Mouse (Mus musculus) lung, postnatal 0 days (tissue): ENCODE measurements around the gene Pnpla2. TPM values are rescaled to one million over a fixed set of nuclear protein-coding genes. Genes with fewer than 3 reads are reported as not detected.
A peak's percentile ranks its signal among the peaks of the same experiment; 100 is the strongest.
"Not testable (repeated sequence)": the region's sequence is repeated elsewhere in the genome, so short reads cannot be mapped to it uniquely, and the experiment has no call there.

Source experiments
- ATAC-seq: fragments of 200-750 bp; cut with Nextera tagmentation; 2 replicates; pipeline ENCODE4 v1.8.0; 2017; ENCODE audit warnings: moderate library complexity
- DNase-seq: peaks from one replicate; pipeline ENCODE4 v3.0.0-alpha.2; 2016; ENCODE audit warnings: low spot score
- H3K27ac ChIP-seq: fragments of 300-500 bp; sonication (generic); 2 replicates; pipeline ENCODE4 v1.5.1; 2014; ENCODE audit warnings: antibody characterized with exemption, mild to moderate bottlenecking, low read length, mixed read lengths
- H3K27me3 ChIP-seq: fragments of 300-500 bp; sonication (generic); replicated peaks from 2 replicates; pipeline ENCODE4 v1.6.1; 2014; ENCODE audit warnings: low read length, mixed read lengths; ENCODE audit not compliant: insufficient read depth
- H3K36me3 ChIP-seq: fragments of 300-500 bp; sonication (generic); 2 replicates; pipeline ENCODE4 v1.6.1; 2014; ENCODE audit warnings: low read length, mixed read lengths; ENCODE audit not compliant: insufficient read depth
- H3K4me1 ChIP-seq: fragments of 300-500 bp; sonication (generic); 2 replicates; pipeline ENCODE4 v1.6.1; 2014; ENCODE audit warnings: antibody characterized with exemption, low read depth, low read length, mixed read lengths; ENCODE audit not compliant: insufficient read depth
- H3K4me2 ChIP-seq: fragments of 300-500 bp; sonication (generic); replicated peaks from 2 replicates; pipeline ENCODE4 v1.6.1; 2014; ENCODE audit warnings: low read depth, mild to moderate bottlenecking, low read length, moderate library complexity, mixed read lengths
- H3K4me3 ChIP-seq: fragments of 300-500 bp; sonication (generic); 2 replicates; pipeline ENCODE4 v1.5.1; 2014; ENCODE audit warnings: low read depth, low read length
- H3K9ac ChIP-seq: fragments of 300-500 bp; sonication (generic); replicated peaks from 2 replicates; pipeline ENCODE4 v1.6.1; 2014; ENCODE audit warnings: low read depth, mild to moderate bottlenecking
- H3K9me3 ChIP-seq: fragments of 300-500 bp; sonication (generic); 2 replicates; pipeline ENCODE4 v1.6.1; 2016; ENCODE audit warnings: low read length, mixed read lengths
- CTCF ChIP-seq: IDR thresholded peaks from 2 replicates; pipeline ENCODE4 v1.5.1; 2016; ENCODE audit warnings: antibody characterized with exemption, mild to moderate bottlenecking
- EP300 ChIP-seq: IDR thresholded peaks from 2 replicates; pipeline ENCODE4 v1.6.1; 2016; ENCODE audit warnings: antibody characterized with exemption, mild to moderate bottlenecking, control low read depth
- WGBS: fragments of 180-500 bp; shearing (Covaris S2); extraction: QIAGEN DNeasy Blood & Tissue Kit; methylation state at CpG from one replicate; pipeline ENCODE4 v1.1.7; 2014; 5-methylcytosine and 5-hydroxymethylcytosine counted together
- polyA plus RNA-seq: library from polyadenylated mRNA; unstranded; fragments of >200 nt; fragmentation: Nextera tagmentation; extraction: Ambion mirVana; gene quantifications from 2 replicates; pipeline ENCODE4 v1.2.1, GENCODE M21; 2015

Pnpla2 gene
- polyA plus RNA-seq = 96.0 and 116 TPM in 2 replicates

GRCm38 (mm10) chr7:141454967-141455551, at the start of gene Pnpla2:
Gene Pnpla2, plus strand, starts transcription at chr7:141455198.
- H3K4me1 ChIP-seq = peaks cover 19% of the 10 kb centered on the region
- ATAC-seq = peak; percentile 88

DNA sequence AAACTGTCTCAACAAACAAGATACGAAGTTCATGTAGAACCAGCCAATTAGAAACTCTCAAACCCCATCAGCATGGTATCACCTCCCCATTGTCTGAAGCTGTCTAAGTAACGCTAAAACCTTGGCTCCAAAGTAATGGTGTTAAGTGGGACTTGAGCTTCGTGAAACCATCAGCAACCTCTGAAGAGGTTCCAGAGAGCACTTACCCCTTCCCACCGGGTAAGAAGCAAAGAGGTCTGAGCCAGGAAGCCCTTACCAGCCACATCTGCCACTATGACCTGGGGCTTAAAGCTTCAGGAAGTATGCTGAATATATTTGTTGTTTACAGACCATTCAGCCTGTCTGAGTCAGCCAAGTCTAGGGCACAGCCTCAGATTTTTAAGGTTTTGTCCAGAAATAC, 49.5 kb upstream of the Pnpla2 start:
- no peaks in the 10 kb centered on the region for H3K9me3 ChIP-seq
- H3K27ac ChIP-seq = no peak overlapping the region
- peak; percentile 69 for ATAC-seq
- H3K9ac ChIP-seq = no peak overlapping the region
- H3K4me3 ChIP-seq = no peak overlapping the region
- peak; percentile 88 for DNase-seq
- no peaks in the 10 kb centered on the region for H3K27me3 ChIP-seq
- peaks cover 15% of the 10 kb centered on the region; the same call in 1 of the 2 replicates for H3K36me3 ChIP-seq
- TF ChIP-seq CTCF (no peak), EP300 (peak; percentile 29; the same call in 1 of the 2 replicates)
- WGBS = 55% methylated on average over 4 of the region's 4 CpGs
- no peak overlapping the region for H3K4me2 ChIP-seq
- H3K4me1 ChIP-seq = no peaks in the 10 kb centered on the region

More at GRCm38 (mm10) chr7:141454967-141455551, at the start of gene Pnpla2:
- Histone ChIP-seq H3K36me3 (peaks cover 22% of the 10 kb centered on the region), H3K27ac (peak within 1 kb of the TSS; percentile 99), H3K4me3 (peak within 1 kb of the TSS; percentile 69), H3K27me3 (no peaks in the 10 kb centered on the region), H3K9me3 (no peaks in the 10 kb centered on the region), H3K9ac (peak within 1 kb of the TSS; percentile 84), H3K4me2 (peak within 1 kb of the TSS; percentile 82)
- peak; percentile 32; the same call in 1 of the 2 replicates for TF ChIP-seq CTCF
- TF ChIP-seq EP300 = no peak
- peak; percentile 98 for DNase-seq
- under 1% methylated on average over 45 of the region's 45 CpGs for WGBS

- not testable (repeated sequence) for H3K27me3 ChIP-seq, H3K9ac ChIP-seq, H3K4me3 ChIP-seq, H3K27ac ChIP-seq, H3K36me3 ChIP-seq, ATAC-seq, DNase-seq, H3K4me2 ChIP-seq, H3K4me1 ChIP-seq, H3K9me3 ChIP-seq
- WGBS = 97% methylated on average over 7 of the region's 7 CpGs
Measured at GRCm38 (mm10) chr7:141407670-141408069, 47.3 kb upstream of the Pnpla2 start.

DNA sequence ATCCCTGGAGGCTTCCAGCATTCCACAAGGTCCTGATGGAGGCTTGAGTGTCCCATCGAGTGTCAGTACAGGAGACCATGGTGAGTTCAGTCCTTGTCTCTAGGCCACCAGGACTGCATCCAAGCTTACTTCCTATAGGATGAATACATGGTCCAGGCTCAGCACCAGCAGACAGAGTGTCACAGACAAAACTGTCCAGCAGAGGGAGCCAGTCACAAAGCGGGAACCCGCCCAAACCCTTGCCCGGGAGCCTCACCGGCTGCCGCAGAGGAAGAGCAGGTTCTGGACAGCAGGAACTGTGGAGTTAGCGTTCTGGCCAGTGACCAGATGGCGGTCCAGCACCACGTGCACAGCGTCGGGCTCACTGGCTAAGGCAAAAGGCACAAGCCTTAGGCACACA, 46.2 kb upstream of the Pnpla2 start:
- DNase-seq = peak; percentile 90
- Histone ChIP-seq H3K27ac (no peak overlapping the region), H3K27me3 (no peaks in the 10 kb centered on the region), H3K9me3 (no peaks in the 10 kb centered on the region), H3K4me1 (no peaks in the 10 kb centered on the region; the same call in 1 of the 2 replicates), H3K36me3 (no peaks in the 10 kb centered on the region), H3K4me3 (no peak overlapping the region), H3K9ac (no peak overlapping the region), H3K4me2 (no peak overlapping the region)
- 11% methylated on average over 11 of the region's 11 CpGs for WGBS
- TF ChIP-seq CTCF = peak; percentile 97
- TF ChIP-seq EP300 = no peak
- ATAC-seq = peak; percentile 74

DNA sequence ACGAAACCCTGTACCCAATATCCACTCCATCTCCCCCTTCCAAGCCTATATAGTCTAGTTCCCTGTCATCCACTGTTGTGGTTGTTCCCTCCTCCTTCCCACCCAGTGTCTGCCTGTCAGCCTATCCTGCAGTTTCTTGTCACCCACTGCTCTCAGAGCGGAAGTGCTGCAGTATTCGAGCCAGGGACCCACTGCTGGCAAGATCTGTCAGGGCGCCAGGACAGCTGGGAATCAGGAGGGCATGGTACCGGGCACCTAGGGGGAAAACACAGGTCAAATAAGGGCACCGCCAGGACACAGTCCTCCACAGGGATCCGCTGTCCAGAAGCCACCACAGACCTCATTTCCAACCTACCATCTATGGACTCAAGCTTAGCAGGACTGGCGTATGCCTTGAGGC, 44.4 kb upstream of the Pnpla2 start:
- Histone ChIP-seq H3K4me3 (no peak overlapping the region), H3K27ac (no peak overlapping the region), H3K9ac (no peak overlapping the region), H3K4me1 (no peaks in the 10 kb centered on the region; the same call in 1 of the 2 replicates), H3K27me3 (no peaks in the 10 kb centered on the region), H3K36me3 (no peaks in the 10 kb centered on the region), H3K4me2 (no peak overlapping the region), H3K9me3 (no peaks in the 10 kb centered on the region)
- TF ChIP-seq EP300 = no peak
- TF ChIP-seq CTCF = no peak
- no peak for DNase-seq
- WGBS = 87% methylated on average over 8 of the region's 8 CpGs
- ATAC-seq = no peak

- Histone ChIP-seq H3K27me3 (no peaks in the 10 kb centered on the region), H3K4me3 (no peak overlapping the region), H3K4me2 (no peak overlapping the region), H3K9me3 (no peaks in the 10 kb centered on the region), H3K27ac (no peak overlapping the region), H3K36me3 (no peaks in the 10 kb centered on the region), H3K4me1 (no peaks in the 10 kb centered on the region; the same call in 1 of the 2 replicates), H3K9ac (no peak overlapping the region; the same call in 1 of the 2 replicates)
- 100% methylated on average over 1 of the region's 1 CpGs for WGBS
- ATAC-seq (no peak), DNase-seq (no peak)
- TF ChIP-seq CTCF (peak; percentile 6; the same call in 1 of the 2 replicates), EP300 (no peak)
Measured at GRCm38 (mm10) chr7:141411667-141412066, 43.3 kb upstream of the Pnpla2 start.
